Mouse (Mus musculus) stomach, embryonic 16.5 days (tissue): ENCODE data around the gene Spef2. TPM values are rescaled to one million over a fixed set of nuclear protein-coding genes. Genes with fewer than 3 reads are reported as not detected.
"Not testable (repeated sequence)": the region's sequence is repeated elsewhere in the genome, so short reads cannot be mapped to it uniquely, and the experiment has no call there.

Source experiments
- ATAC-seq: fragments of 200-750 bp; cut with Nextera tagmentation; 2 replicates; pipeline ENCODE4 v1.8.0; 2017; ENCODE audit warnings: moderate number of reproducible peaks, moderate TSS enrichment; ENCODE audit not compliant: insufficient read depth, low FRiP score
- H3K27ac ChIP-seq: fragments of 300-500 bp; sonication (generic); 2 replicates; pipeline ENCODE4 v1.5.1; 2014; ENCODE audit warnings: low read length
- H3K27me3 ChIP-seq: fragments of 300-500 bp; sonication (generic); 2 replicates; pipeline ENCODE4 v1.6.1; 2014; ENCODE audit warnings: low read length, control low read depth, mixed read lengths; ENCODE audit not compliant: control insufficient read depth, insufficient read depth
- H3K36me3 ChIP-seq: fragments of 300-500 bp; sonication (generic); 2 replicates; pipeline ENCODE4 v1.6.1; 2014; ENCODE audit warnings: low read length; ENCODE audit not compliant: control insufficient read depth, insufficient read depth
- H3K4me1 ChIP-seq: fragments of 300-500 bp; sonication (generic); 2 replicates; pipeline ENCODE4 v1.6.1; 2014; ENCODE audit warnings: low read length, control low read depth, mixed read lengths; ENCODE audit not compliant: control insufficient read depth, insufficient read depth
- H3K4me2 ChIP-seq: fragments of 300-500 bp; sonication (generic); 2 replicates; pipeline ENCODE4 v1.6.1; 2014; ENCODE audit warnings: low read depth, low read length, mixed read lengths
- H3K4me3 ChIP-seq: fragments of 300-500 bp; sonication (generic); replicated peaks from 2 replicates; pipeline ENCODE4 v1.5.1; 2014; ENCODE audit warnings: mild to moderate bottlenecking, low read length
- H3K9ac ChIP-seq: fragments of 300-500 bp; sonication (generic); 2 replicates; pipeline ENCODE4 v1.6.1; 2014; ENCODE audit warnings: low read length
- H3K9me3 ChIP-seq: fragments of 300-500 bp; sonication (generic); replicated peaks from 2 replicates; pipeline ENCODE4 v1.6.1; 2016; ENCODE audit warnings: low read length, control low read depth; ENCODE audit not compliant: control insufficient read depth
- WGBS: fragments of 180-500 bp; shearing (Covaris S2); extraction: QIAGEN DNeasy Blood & Tissue Kit; methylation state at CpG from one replicate; pipeline ENCODE4 v1.1.7; 2014; 5-methylcytosine and 5-hydroxymethylcytosine counted together
- polyA plus RNA-seq: library from polyadenylated mRNA; unstranded; fragments of >200 nt; fragmentation: Nextera tagmentation; extraction: Ambion mirVana; gene quantifications from 2 replicates; pipeline ENCODE4 v1.2.1, GENCODE M21; 2015

Gene Spef2
- polyA plus RNA-seq, 1 experiment from 2014 or later, result 0.32 TPM

DNA sequence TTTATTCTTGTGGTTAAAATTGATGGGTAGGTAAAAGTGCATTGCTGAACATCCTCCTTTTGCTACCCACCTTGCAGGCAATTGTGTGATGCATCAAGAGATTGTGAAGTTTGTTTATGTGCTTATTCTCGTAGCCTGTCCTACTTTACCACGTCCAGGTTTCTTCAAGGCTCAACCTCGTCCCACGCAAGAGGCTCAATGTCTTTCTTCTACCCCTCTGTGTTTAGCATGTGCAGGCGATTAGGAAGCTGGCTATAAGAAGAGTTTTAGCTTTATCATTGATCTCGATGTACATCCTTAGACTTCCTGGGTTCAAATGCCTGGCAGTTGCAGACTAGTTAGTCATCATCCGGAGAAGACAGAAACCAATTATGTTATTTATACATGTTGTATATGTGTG lies 176.0 kb downstream of the Spef2 start:
- Histone ChIP-seq H3K27ac (no peak overlapping the region), H3K9ac (no peak overlapping the region), H3K4me3 (no peak overlapping the region), H3K9me3 (no peaks in the 10 kb centered on the region), H3K4me1 (no peaks in the 10 kb centered on the region), H3K27me3 (no peaks in the 10 kb centered on the region), H3K4me2 (no peak overlapping the region), H3K36me3 (no peaks in the 10 kb centered on the region)
- ATAC-seq, result no peak
- WGBS, result 86% methylated on average over 7 of the region's 7 CpGs

DNA sequence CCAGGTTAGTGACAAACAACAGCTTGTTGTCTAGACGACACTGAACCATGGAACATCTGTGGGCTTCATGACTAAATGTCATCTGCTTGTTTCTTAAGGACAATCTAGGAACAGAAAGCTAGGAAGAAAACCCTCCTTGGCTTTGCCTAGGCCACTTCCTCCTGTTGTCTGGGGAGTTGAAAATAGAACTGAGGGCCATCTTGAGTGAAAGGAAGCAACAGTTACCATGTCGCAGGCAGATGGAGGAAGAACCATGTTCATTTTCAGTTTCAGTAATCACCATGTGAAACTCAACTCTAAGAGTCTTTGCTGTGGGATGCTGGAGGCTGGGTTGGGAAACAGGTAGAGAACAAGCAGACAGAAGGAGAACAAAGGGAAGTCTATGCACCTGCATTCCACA lies 176.8 kb downstream of the Spef2 start:
- Histone ChIP-seq H3K4me1 (no peaks in the 10 kb centered on the region), H3K9ac (no peak overlapping the region), H3K36me3 (no peaks in the 10 kb centered on the region), H3K27ac (no peak overlapping the region), H3K9me3 (no peaks in the 10 kb centered on the region), H3K4me2 (no peak overlapping the region), H3K27me3 (no peaks in the 10 kb centered on the region), H3K4me3 (no peak overlapping the region)
- WGBS, result 83% methylated on average over 2 of the region's 2 CpGs
- no peak for ATAC-seq

DNA sequence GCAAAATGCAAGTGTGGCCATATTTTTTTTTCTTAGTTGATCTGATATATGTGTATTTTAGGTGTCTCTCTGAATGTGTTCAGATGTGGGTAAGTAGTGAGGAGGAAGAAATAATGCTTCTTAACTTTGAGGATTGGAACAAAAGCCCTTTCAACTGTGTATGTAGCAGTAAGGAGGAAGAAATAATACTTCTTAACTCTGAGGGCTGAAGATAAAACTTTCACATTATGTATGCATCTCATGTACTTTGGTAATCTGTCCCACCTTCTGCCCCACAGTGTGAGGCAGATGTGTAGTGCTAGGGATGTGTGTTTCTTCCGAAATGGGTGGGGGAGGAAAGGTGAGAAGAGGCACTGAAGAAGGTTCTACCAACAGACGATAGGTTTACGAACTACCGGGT lies 181.4 kb downstream of the Spef2 start:
- ATAC-seq, result no peak
- no peaks in the 10 kb centered on the region for H3K4me1 ChIP-seq
- no peak overlapping the region for H3K4me2 ChIP-seq
- no peaks in the 10 kb centered on the region for H3K36me3 ChIP-seq
- H3K27ac ChIP-seq, result no peak overlapping the region
- H3K9me3 ChIP-seq, result no peaks in the 10 kb centered on the region
- no peaks in the 10 kb centered on the region for H3K27me3 ChIP-seq
- H3K9ac ChIP-seq, result no peak overlapping the region
- no peak overlapping the region for H3K4me3 ChIP-seq
- 82% methylated on average over 4 of the region's 4 CpGs for WGBS

DNA sequence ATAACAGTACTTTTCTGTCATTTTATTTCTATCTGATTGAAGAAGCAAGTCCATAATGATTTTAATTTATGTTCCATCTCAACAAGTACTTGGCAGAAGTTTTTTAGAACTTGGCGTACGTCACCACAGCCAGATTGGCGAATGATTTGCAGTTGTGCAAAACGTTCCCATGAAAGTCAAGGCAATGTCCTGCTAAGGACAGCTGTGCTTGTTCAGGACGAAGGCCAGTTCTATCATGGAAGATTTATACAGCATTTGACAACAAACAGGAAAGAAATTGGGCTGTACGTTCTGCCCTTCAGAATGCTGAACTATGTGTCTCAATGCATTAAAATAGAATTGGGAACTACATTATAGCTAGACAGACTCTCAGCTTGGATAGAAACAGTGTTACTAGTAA lies 183.3 kb downstream of the Spef2 start:
- no peak for ATAC-seq

DNA sequence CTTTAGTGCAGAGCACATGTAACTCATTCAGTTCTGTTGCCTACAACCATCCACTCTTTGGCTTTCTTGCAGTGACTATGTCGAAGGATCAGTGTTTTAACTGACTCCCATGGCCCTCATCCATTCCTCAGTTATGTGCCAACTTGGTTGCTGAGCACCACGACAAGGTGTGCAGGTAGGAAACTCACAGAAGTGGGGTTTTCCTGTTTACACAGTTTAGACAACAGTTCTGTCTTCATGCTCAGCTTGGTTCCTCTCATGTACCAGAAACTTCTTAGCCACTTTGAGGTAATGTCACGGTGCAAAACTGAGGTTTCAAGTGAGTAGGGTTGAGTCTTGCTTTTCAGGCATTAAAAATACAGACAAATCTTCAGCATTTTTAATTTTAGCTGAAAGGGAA lies 184.5 kb downstream of the Spef2 start:
- Histone ChIP-seq H3K9me3 (no peaks in the 10 kb centered on the region), H3K9ac (no peak overlapping the region), H3K27me3 (no peaks in the 10 kb centered on the region), H3K4me3 (no peak overlapping the region), H3K36me3 (no peaks in the 10 kb centered on the region), H3K4me1 (no peaks in the 10 kb centered on the region), H3K27ac (no peak overlapping the region), H3K4me2 (no peak overlapping the region)
- no peak for ATAC-seq
- 70% methylated on average over 3 of the region's 3 CpGs for WGBS

More for the DNA sequence above, 183.3 kb downstream of the Spef2 start:
- H3K4me1 ChIP-seq, result no peaks in the 10 kb centered on the region
- H3K9ac ChIP-seq, result no peak overlapping the region
- no peak overlapping the region for H3K27ac ChIP-seq
- H3K27me3 ChIP-seq, result no peaks in the 10 kb centered on the region
- 50% methylated on average over 6 of the region's 6 CpGs for WGBS
- no peak overlapping the region for H3K4me2 ChIP-seq
- H3K9me3 ChIP-seq, result no peaks in the 10 kb centered on the region
- H3K36me3 ChIP-seq, result no peaks in the 10 kb centered on the region
- H3K4me3 ChIP-seq, result no peak overlapping the region

DNA sequence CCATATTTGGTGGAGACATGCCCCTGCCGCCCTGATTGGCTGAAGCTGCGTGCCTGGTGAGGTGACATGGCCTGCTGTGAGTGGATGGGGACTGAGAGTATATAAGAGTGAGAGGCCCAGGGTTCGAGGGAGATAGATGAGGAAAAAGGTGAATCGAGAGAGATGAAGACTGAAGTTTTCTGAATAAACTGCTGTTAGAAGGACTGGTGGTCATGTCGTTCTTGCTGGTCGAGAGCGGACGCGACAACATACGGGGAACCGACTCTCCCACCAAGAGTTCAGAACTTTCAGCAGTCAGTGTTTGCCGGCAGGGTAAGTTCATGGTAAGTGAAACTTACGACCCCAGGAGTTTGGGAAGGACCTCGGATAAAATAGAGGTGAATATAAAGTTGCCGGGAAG lies 191.4 kb downstream of the Spef2 start:
- WGBS, result 89% methylated on average over 13 of the region's 15 CpGs
- not testable (repeated sequence) for ATAC-seq, H3K27me3 ChIP-seq, H3K4me2 ChIP-seq, H3K27ac ChIP-seq, H3K9me3 ChIP-seq, H3K36me3 ChIP-seq, H3K9ac ChIP-seq, H3K4me1 ChIP-seq, H3K4me3 ChIP-seq

DNA sequence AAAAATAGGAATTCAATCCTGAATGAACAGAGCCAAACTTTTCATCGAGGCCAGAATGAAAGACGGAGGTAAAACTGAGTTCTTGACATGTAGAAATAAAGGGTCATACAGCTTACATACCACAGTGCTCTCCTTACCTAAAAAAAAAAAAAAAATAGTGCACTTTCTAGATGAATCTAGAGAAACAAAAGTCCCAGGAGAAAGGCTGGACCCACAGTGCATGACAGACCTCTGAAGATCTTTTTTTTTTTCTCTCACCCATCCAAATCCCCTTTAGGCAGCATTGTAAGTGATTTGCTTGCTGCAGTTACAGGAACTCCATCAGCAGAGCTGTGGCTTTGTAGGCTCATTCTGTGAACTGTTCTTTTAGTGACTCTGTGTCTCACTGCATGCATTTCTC lies 199.7 kb downstream of the Spef2 start:
- Histone ChIP-seq H3K4me1 (no peaks in the 10 kb centered on the region), H3K4me3 (no peak overlapping the region), H3K27ac (no peak overlapping the region), H3K4me2 (no peak overlapping the region), H3K9me3 (no peaks in the 10 kb centered on the region), H3K36me3 (no peaks in the 10 kb centered on the region), H3K9ac (no peak overlapping the region), H3K27me3 (no peaks in the 10 kb centered on the region)
- ATAC-seq, result no peak
- WGBS, result 72% methylated on average over 2 of the region's 2 CpGs

DNA sequence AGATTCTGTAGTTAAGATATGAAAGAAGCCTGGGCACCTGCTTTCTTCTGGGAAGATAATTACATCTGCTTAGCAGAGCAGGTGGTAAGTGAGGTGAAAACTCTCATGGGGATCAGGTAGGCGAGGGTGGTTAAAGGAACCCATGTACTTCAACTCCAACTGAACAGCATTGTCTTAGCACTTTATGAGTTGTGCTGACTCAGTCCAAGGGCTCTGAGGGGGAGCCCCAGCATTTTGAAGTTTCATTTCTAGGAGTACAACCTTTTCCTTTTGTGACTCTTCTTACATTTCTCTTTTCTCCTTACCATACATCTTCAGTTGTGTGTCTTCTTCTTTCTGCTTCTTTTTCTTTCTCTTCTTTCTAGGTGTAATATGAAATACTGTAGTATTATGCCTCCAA lies 213.5 kb downstream of the Spef2 start:
- Histone ChIP-seq H3K4me1 (no peaks in the 10 kb centered on the region), H3K27me3 (no peaks in the 10 kb centered on the region), H3K9me3 (no peaks in the 10 kb centered on the region), H3K4me2 (no peak overlapping the region), H3K36me3 (no peaks in the 10 kb centered on the region), H3K27ac (no peak overlapping the region), H3K4me3 (no peak overlapping the region), H3K9ac (no peak overlapping the region)
- no peak for ATAC-seq
- WGBS, result 76% methylated on average over 1 of the region's 1 CpGs

DNA sequence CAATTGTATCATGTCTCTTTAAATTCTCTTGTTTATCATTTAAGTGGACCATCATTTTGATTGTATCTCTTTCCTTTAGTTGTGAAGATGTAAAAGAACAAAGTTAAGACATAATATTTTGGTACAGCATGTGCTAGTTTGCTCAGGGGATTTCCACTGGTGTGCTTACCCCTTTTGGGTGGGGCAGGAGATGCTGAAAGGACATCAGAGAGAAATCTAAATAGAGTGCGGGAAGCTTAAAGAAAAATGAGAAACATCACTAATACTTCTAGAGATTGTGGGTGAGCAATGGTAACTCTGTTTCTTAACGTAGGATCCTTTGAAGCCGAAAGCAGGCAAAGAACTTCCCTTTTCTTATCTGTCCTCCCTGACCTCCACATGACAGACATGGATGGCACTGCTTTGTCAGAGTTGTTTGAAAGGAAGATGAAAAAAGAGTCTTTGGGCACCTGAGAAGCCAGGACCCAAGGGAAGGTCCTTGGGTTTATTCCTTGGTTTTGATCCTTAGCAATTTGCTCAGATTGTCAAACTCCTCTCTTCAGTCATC lies 215.2 kb downstream of the Spef2 start:
- no peak for ATAC-seq
- 59% methylated on average over 3 of the region's 3 CpGs for WGBS
- H3K9ac ChIP-seq, result no peak overlapping the region

DNA sequence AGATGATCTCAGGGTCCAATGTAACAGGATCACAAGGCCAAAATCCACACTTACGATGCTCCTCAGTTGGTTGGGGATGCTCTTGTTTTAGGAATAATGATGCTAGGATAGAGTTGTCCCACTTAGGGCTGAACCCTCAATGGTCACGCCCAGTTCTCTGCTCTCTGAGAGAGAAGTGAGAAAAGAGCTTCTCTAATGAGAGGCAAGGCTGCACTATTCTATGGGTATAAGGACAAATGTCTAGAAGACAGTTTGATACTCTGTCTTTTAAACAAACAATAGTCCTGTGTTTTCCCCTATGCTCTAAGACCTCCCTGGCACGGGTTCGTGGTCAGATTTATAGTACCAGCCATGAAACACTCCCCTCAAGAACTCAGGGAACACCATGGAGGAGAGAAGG lies 218.6 kb downstream of the Spef2 start, which contains the start of gene Il7r:
Il7r (minus strand) TSS at position 101 of the 400 bp plus-strand sequence.
- no peak for ATAC-seq
- H3K4me3 ChIP-seq, result no peak within 1 kb of the TSS
- no peak within 1 kb of the TSS for H3K27ac ChIP-seq
- no peak within 1 kb of the TSS for H3K4me2 ChIP-seq
- no peak within 1 kb of the TSS for H3K9ac ChIP-seq
- H3K27me3 ChIP-seq, result no peaks in the 10 kb centered on the region
- H3K9me3 ChIP-seq, result no peaks in the 10 kb centered on the region
- no peaks in the 10 kb centered on the region for H3K36me3 ChIP-seq
- H3K4me1 ChIP-seq, result no peaks in the 10 kb centered on the region
- 80% methylated on average over 4 of the region's 4 CpGs for WGBS

More for the DNA sequence above, 215.2 kb downstream of the Spef2 start:
- no peaks in the 10 kb centered on the region for H3K27me3 ChIP-seq
- no peak overlapping the region for H3K27ac ChIP-seq
- H3K36me3 ChIP-seq, result no peaks in the 10 kb centered on the region
- H3K9me3 ChIP-seq, result no peaks in the 10 kb centered on the region
- H3K4me2 ChIP-seq, result no peak overlapping the region
- no peak overlapping the region for H3K4me3 ChIP-seq
- no peaks in the 10 kb centered on the region for H3K4me1 ChIP-seq
